Mouse (Mus musculus): Measurements from ENCODE around the gene Rbm17. TPM values are rescaled to one million over a fixed set of nuclear protein-coding genes. Genes with fewer than 3 reads are reported as not detected.

Rbm17 gene
- polyA plus RNA-seq, 1 experiment, result 258 TPM

- no peak overlapping the region for H3K4me3 ChIP-seq (ENCODE audit: low read depth, low read length)
- no peak for TF ChIP-seq POLR2A (IDR thresholded peaks at IDR 0.05; ENCODE audit: insufficient read depth, low read length)
- TF ChIP-seq CTCF (IDR thresholded peaks at IDR 0.05; ENCODE audit: low read depth, low read length), result no peak
- no peak for TF ChIP-seq EP300 (IDR thresholded peaks at IDR 0.05; ENCODE audit: insufficient read depth, low read depth, low read length)
- H3K36me3 ChIP-seq (ENCODE audit: control insufficient read depth, insufficient read depth, low read length, poor library complexity, severe bottlenecking), result no peaks in the 10 kb centered on the region
Observed at GRCm38 (mm10) chr2:11548508-11548907, 55.4 kb downstream of the Rbm17 start.

GRCm38 (mm10) chr2:11547609-11548008, 56.3 kb downstream of the Rbm17 start:
- peaks cover 2% of the 10 kb centered on the region for H3K4me1 ChIP-seq (ENCODE audit: control insufficient read depth, insufficient read depth, low read length)
- H3K9ac ChIP-seq (ENCODE audit: low read depth, poor library complexity, severe bottlenecking), result no peak overlapping the region

More at GRCm38 (mm10) chr2:11548508-11548907, 55.4 kb downstream of the Rbm17 start:
- Histone ChIP-seq H3K27ac (ENCODE audit: insufficient read depth, low read length) (no peak overlapping the region), H3K9me3 (replicated peaks; ENCODE audit: control insufficient read depth, insufficient read depth, low read length, poor library complexity, severe bottlenecking) (no peaks in the 10 kb centered on the region), H3K4me1 (ENCODE audit: control insufficient read depth, insufficient read depth, low read length) (peaks cover 2% of the 10 kb centered on the region), H3K27me3 (ENCODE audit: control insufficient read depth, insufficient read depth, low read length, poor library complexity, severe bottlenecking) (no peaks in the 10 kb centered on the region), H3K9ac (ENCODE audit: low read depth, poor library complexity, severe bottlenecking) (no peak overlapping the region)

GRCm38 (mm10) chr2:11546091-11546490, 57.9 kb downstream of the Rbm17 start:
- Histone ChIP-seq H3K27me3 (ENCODE audit: control insufficient read depth, insufficient read depth, low read length, poor library complexity, severe bottlenecking) (no peaks in the 10 kb centered on the region), H3K36me3 (ENCODE audit: control insufficient read depth, insufficient read depth, low read length, poor library complexity, severe bottlenecking) (no peaks in the 10 kb centered on the region), H3K27ac (ENCODE audit: insufficient read depth, low read length) (no peak overlapping the region), H3K4me1 (ENCODE audit: control insufficient read depth, insufficient read depth, low read length) (no peaks in the 10 kb centered on the region), H3K9me3 (replicated peaks; ENCODE audit: control insufficient read depth, insufficient read depth, low read length, poor library complexity, severe bottlenecking) (0 out of 2 replicates have a peak, but pooled peaks cover 3% of the 10 kb centered on the region), H3K4me3 (ENCODE audit: low read depth, low read length) (no peak overlapping the region), H3K9ac (ENCODE audit: low read depth, poor library complexity, severe bottlenecking) (no peak overlapping the region)
- TF ChIP-seq POLR2A (IDR thresholded peaks at IDR 0.05; ENCODE audit: insufficient read depth, low read length), result no peak
- TF ChIP-seq CTCF (IDR thresholded peaks at IDR 0.05; ENCODE audit: low read depth, low read length), result no peak
- TF ChIP-seq EP300 (IDR thresholded peaks at IDR 0.05; ENCODE audit: insufficient read depth, low read depth, low read length), result no peak

More at GRCm38 (mm10) chr2:11547609-11548008, 56.3 kb downstream of the Rbm17 start:
- Histone ChIP-seq H3K36me3 (ENCODE audit: control insufficient read depth, insufficient read depth, low read length, poor library complexity, severe bottlenecking) (no peaks in the 10 kb centered on the region), H3K27ac (ENCODE audit: insufficient read depth, low read length) (no peak overlapping the region), H3K9me3 (replicated peaks; ENCODE audit: control insufficient read depth, insufficient read depth, low read length, poor library complexity, severe bottlenecking) (no peaks in the 10 kb centered on the region), H3K27me3 (ENCODE audit: control insufficient read depth, insufficient read depth, low read length, poor library complexity, severe bottlenecking) (no peaks in the 10 kb centered on the region), H3K4me3 (ENCODE audit: low read depth, low read length) (no peak overlapping the region)
- TF ChIP-seq CTCF (IDR thresholded peaks at IDR 0.05; ENCODE audit: low read depth, low read length) (peak; percentile 24), EP300 (IDR thresholded peaks at IDR 0.05; ENCODE audit: insufficient read depth, low read depth, low read length) (no peak)

- Histone ChIP-seq H3K36me3 (ENCODE audit: control insufficient read depth, insufficient read depth, low read length, poor library complexity, severe bottlenecking) (no peaks in the 10 kb centered on the region), H3K9me3 (replicated peaks; ENCODE audit: control insufficient read depth, insufficient read depth, low read length, poor library complexity, severe bottlenecking) (0 out of 2 replicates have a peak, but pooled peaks cover 3% of the 10 kb centered on the region), H3K27me3 (ENCODE audit: control insufficient read depth, insufficient read depth, low read length, poor library complexity, severe bottlenecking) (no peaks in the 10 kb centered on the region), H3K4me1 (ENCODE audit: control insufficient read depth, insufficient read depth, low read length) (no peaks in the 10 kb centered on the region), H3K27ac (ENCODE audit: insufficient read depth, low read length) (no peak overlapping the region), H3K4me3 (ENCODE audit: low read depth, low read length) (no peak overlapping the region), H3K9ac (ENCODE audit: low read depth, poor library complexity, severe bottlenecking) (no peak overlapping the region)
- TF ChIP-seq CTCF (IDR thresholded peaks at IDR 0.05; ENCODE audit: low read depth, low read length) (no peak), POLR2A (IDR thresholded peaks at IDR 0.05; ENCODE audit: insufficient read depth, low read length) (no peak), EP300 (IDR thresholded peaks at IDR 0.05; ENCODE audit: insufficient read depth, low read depth, low read length) (no peak)
Observed at GRCm38 (mm10) chr2:11545380-11545779, 58.6 kb downstream of the Rbm17 start.

GRCm38 (mm10) chr2:11544342-11544741, 59.6 kb downstream of the Rbm17 start:
- no peaks in the 10 kb centered on the region for H3K27me3 ChIP-seq (ENCODE audit: control insufficient read depth, insufficient read depth, low read length, poor library complexity, severe bottlenecking)
- 0 out of 2 replicates have a peak, but pooled peaks cover 3% of the 10 kb centered on the region for H3K9me3 ChIP-seq (replicated peaks; ENCODE audit: control insufficient read depth, insufficient read depth, low read length, poor library complexity, severe bottlenecking)
- H3K4me3 ChIP-seq (ENCODE audit: low read depth, low read length), result no peak overlapping the region
- no peaks in the 10 kb centered on the region for H3K4me1 ChIP-seq (ENCODE audit: control insufficient read depth, insufficient read depth, low read length)
- no peaks in the 10 kb centered on the region for H3K36me3 ChIP-seq (ENCODE audit: control insufficient read depth, insufficient read depth, low read length, poor library complexity, severe bottlenecking)
- no peak overlapping the region for H3K27ac ChIP-seq (ENCODE audit: insufficient read depth, low read length)
- TF ChIP-seq CTCF (IDR thresholded peaks at IDR 0.05; ENCODE audit: low read depth, low read length), result no peak
- TF ChIP-seq POLR2A (IDR thresholded peaks at IDR 0.05; ENCODE audit: insufficient read depth, low read length), result no peak
- TF ChIP-seq EP300 (IDR thresholded peaks at IDR 0.05; ENCODE audit: insufficient read depth, low read depth, low read length), result no peak
- H3K9ac ChIP-seq (ENCODE audit: low read depth, poor library complexity, severe bottlenecking), result no peak overlapping the region

- TF ChIP-seq EP300 (IDR thresholded peaks at IDR 0.05; ENCODE audit: insufficient read depth, low read depth, low read length) (no peak), CTCF (IDR thresholded peaks at IDR 0.05; ENCODE audit: low read depth, low read length) (peak; percentile 29), POLR2A (IDR thresholded peaks at IDR 0.05; ENCODE audit: insufficient read depth, low read length) (no peak)
- H3K36me3 ChIP-seq (ENCODE audit: control insufficient read depth, insufficient read depth, low read length, poor library complexity, severe bottlenecking), result no peaks in the 10 kb centered on the region
- H3K9me3 ChIP-seq (replicated peaks; ENCODE audit: control insufficient read depth, insufficient read depth, low read length, poor library complexity, severe bottlenecking), result 0 out of 2 replicates have a peak, but pooled peaks cover 3% of the 10 kb centered on the region
- H3K9ac ChIP-seq (ENCODE audit: low read depth, poor library complexity, severe bottlenecking), result no peak overlapping the region
- H3K27me3 ChIP-seq (ENCODE audit: control insufficient read depth, insufficient read depth, low read length, poor library complexity, severe bottlenecking), result no peaks in the 10 kb centered on the region
- H3K4me1 ChIP-seq (ENCODE audit: control insufficient read depth, insufficient read depth, low read length), result no peaks in the 10 kb centered on the region
- no peak overlapping the region for H3K4me3 ChIP-seq (ENCODE audit: low read depth, low read length)
- H3K27ac ChIP-seq (ENCODE audit: insufficient read depth, low read length), result no peak overlapping the region
Observed at GRCm38 (mm10) chr2:11543158-11543557, 60.8 kb downstream of the Rbm17 start.
